Mouse (Mus musculus): ENCODE results near the gene Tln1. TPM values are rescaled to one million over a fixed set of nuclear protein-coding genes. Genes with fewer than 3 reads are reported as not detected.
"Not testable (repeated sequence)": the region's sequence is repeated elsewhere in the genome, so short reads cannot be mapped to it uniquely, and the experiment has no call there.

Gene Tln1
- total RNA-seq, 2 experiments from 2014 or later, result 138 to 167 TPM

DNA sequence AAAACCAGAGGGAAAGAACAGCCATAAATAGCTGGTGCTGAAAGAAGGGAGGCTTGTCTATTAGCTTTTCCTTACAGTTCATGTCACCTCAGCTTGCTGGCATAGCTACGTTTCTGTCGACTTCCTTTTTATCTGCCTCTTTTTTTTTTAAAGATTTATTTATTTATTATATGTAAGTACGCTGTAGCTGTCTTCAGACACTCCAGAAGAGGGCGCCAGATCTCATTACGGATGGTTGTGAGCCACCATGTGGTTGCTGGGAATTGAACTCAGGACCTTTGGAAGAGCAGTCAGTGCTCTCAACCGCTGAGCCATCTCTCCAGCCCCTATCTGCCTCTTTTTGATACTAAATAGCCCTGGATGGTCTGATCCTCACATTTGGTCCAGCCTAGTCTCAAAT lies 10.6 kb downstream of the Tln1 start:
- not testable (repeated sequence) for ATAC-seq (replicated peaks; ENCODE audit: poor library complexity)

DNA sequence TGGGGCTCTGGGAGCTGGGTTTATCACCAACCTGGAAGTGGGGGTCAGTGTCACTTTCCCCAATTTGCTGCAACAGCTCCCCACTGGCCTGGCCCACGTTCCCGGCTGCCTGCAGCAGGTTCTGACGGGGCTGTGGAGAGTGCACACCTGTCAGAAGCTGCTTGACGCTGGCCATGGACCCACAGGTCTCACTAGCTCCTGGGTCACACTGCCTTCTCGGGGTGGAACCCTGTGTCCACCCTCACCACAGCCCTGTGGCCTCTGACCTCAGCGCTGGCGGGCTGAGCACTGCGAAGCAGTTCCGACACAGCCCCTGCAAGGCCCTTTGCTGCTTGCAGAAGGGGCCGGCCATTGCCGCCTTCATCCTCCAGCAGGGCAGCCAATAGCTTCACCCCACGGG lies 13.4 kb downstream of the Tln1 start:
- ATAC-seq (replicated peaks; ENCODE audit: poor library complexity), result no peak

- ATAC-seq (replicated peaks; ENCODE audit: poor library complexity), result no peak
These were observed 15.3 kb downstream of the Tln1 start for GRCm38 (mm10) chr4:43547160-43547559.

DNA sequence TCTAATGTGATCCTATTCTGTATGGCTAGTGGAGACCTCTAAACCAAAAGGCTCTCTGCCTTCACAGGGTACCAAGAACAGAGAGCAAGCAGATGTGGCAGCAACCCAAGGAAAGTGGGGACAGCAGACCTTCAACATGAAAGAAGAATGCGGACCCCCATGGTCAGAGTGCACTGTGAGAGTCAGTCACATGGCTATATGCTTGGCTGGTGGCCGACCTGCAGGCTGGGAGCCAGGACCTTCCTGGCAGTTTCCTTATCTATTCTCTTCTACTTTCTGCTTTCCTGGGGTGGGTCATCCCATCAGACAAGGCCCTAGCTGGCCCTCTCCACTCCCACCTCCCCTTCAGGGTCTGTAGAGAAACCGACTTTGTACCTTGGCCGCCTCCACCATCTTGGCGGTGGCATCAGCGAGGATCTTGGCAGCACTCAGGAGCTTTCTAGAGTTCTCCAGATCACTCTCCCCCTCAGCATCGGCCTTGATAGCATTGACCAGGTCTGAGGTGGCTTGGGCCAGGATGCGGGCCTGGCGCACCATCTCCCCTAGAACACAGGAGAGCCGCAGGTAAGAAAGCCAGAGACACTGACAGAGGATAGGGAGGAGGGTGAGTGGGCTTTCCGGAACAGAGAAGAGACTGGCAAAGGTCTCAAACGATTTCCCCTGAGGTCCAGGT lies 16.0 kb downstream of the Tln1 start:
- ATAC-seq (replicated peaks; ENCODE audit: poor library complexity), result no peak

DNA sequence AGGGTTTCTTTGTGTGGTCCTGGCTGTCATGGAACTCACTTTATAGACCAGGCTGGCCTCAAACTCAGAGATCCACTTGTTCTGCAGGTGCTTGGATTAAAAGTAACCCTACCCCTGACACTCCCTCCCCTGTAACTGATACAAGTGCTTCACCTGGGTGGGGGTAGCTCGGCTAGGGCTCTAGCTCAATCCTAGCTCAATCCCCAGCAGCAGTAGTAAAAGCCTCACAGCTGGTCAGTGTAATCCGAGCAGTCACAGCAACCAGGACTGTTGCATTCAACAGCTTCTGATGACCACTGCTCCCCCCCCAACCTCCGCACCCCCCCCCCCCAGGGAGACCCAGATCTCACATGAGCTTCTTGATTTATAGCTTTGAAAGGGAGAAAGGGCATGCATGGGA lies 20.4 kb downstream of the Tln1 start:
- no peak for ATAC-seq (replicated peaks; ENCODE audit: poor library complexity)

DNA sequence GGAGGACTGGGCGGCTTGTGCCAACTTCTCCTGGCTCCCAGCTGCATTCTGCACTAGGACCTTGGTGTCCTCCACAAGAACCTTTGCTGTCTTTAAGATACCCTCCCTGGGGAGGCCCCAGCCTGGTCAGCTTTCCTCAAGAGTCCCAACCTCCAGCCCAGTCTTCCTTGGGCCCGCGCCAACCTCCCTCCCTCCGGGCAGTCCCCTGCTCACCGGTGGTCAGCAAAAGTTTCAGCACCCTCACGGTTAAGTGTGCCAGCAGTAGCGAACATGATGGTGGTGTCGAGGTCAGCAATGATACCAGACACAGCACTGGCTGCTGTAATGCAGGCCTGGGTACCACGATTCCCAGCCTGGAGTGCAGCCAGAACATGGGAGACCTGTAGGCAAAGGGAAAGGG lies 26.5 kb downstream of the Tln1 start:
- no peak for ATAC-seq (replicated peaks; ENCODE audit: poor library complexity)

- no peak for ATAC-seq (replicated peaks; ENCODE audit: poor library complexity)
These were observed 26.9 kb downstream of the Tln1 start for GRCm38 (mm10) chr4:43535628-43536027.

- ATAC-seq (replicated peaks; ENCODE audit: poor library complexity), result no peak
These were observed 29.2 kb downstream of the Tln1 start for GRCm38 (mm10) chr4:43533270-43533669.

DNA sequence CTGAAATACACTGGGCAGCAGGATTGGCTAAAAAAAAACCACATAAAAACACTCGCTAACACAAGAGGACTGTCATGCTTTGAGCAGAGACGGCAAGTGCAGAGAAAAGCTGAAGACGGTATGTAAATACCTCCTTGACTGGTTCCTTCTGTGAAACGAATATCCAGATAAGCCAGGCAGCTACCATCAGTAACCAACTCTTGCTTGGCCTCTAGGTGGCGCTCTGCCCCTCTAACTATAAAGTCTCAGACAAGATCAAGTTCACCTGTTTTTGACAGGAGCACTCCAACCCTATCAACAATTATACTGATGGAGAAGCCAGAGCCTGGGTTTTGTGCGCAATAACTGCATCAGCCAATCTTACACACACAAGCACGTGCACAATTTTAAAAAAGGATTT lies 31.9 kb downstream of the Tln1 start:
- peak; percentile 86 for ATAC-seq (replicated peaks; ENCODE audit: poor library complexity)

GRCm38 (mm10) chr4:43530081-43530501 lies 32.4 kb downstream of the Tln1 start:
- no peak for ATAC-seq (replicated peaks; ENCODE audit: poor library complexity)

DNA sequence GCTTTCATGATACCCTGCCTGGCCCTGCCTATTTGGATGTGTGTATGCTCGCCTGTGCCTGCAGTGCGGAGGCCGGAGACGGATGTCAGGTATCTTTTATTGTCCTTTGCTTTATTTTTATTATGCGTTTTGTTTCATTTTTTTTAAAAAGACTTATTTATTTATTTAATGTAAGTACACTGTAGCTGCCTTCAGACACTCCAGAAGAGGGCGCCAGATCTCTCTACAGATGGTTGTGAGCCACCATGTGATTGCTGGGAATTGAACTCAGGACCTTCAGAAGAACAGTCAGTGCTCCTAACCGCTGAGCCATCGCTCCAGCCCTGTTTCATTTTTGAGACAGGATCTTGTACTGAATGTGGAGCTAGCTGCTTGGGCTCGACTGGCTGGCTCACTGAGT lies 34.0 kb downstream of the Tln1 start:
- ATAC-seq (replicated peaks; ENCODE audit: poor library complexity), result no peak

- 0 out of 2 replicates have a peak, but pooled peaks have one; percentile 24 for ATAC-seq (replicated peaks; ENCODE audit: poor library complexity)
These were observed 34.6 kb downstream of the Tln1 start for GRCm38 (mm10) chr4:43527880-43528279.

GRCm38 (mm10) chr4:43519956-43520355 lies 42.5 kb downstream of the Tln1 start:
- peak; percentile 62 for ATAC-seq (replicated peaks; ENCODE audit: poor library complexity)

- no peak for ATAC-seq (replicated peaks; ENCODE audit: poor library complexity)
These were observed 42.9 kb downstream of the Tln1 start for GRCm38 (mm10) chr4:43519551-43519950.

DNA sequence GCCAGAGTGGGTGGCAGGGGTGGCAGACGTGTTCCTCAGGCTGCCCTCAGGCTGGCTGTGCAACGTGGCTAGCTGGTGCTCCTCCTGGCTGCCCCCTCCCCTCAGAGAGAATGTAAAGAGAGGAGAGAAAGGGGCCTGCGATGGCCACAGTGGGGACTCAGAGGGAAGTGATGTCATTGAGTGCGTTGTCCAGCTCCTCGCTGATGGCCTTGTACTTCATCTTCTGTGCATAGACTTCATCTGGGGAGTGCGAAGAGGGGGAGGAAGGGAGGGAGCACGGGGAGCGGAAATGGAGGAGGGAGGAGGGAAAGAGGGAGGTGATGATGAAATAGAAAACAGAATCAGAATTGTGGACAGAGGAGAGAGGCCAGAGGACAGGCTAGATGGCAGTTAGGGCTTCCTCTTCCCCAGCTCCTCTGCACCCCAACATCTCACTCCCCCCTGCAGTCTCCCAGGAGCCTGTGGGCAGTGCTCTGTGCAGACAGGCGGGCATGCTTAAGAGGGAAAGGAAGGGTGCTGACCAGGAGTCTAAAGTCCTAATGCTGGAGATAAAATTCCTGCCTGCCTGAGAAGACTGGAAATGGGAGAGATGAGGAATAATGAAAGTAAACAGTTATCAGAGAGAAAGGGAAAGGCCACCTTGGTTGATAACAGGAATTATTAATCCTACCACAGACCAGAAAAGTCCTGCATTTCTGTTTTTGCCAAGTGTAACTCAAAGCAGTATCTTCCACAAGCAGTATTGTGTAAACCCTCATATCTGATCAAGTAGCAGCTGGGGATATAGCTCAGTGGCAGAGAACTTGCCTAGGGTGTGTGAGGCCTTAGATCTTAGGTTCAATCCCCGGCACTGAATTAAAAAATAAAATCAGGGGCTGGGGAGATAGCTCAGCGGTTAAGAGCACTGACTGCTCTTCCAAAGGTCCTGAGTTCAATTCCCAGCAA lies 46.5 kb downstream of the Tln1 start:
- ATAC-seq (replicated peaks; ENCODE audit: poor library complexity), result peak; percentile 51

GRCm38 (mm10) chr4:43513791-43514190 lies 48.7 kb downstream of the Tln1 start:
- no peak for ATAC-seq (replicated peaks; ENCODE audit: poor library complexity)

- ATAC-seq (replicated peaks; ENCODE audit: poor library complexity), result no peak
These were observed 49.2 kb downstream of the Tln1 start for GRCm38 (mm10) chr4:43513300-43513699.

- ATAC-seq (replicated peaks; ENCODE audit: poor library complexity), result no peak
These were observed 49.8 kb downstream of the Tln1 start for GRCm38 (mm10) chr4:43512653-43513052.

DNA sequence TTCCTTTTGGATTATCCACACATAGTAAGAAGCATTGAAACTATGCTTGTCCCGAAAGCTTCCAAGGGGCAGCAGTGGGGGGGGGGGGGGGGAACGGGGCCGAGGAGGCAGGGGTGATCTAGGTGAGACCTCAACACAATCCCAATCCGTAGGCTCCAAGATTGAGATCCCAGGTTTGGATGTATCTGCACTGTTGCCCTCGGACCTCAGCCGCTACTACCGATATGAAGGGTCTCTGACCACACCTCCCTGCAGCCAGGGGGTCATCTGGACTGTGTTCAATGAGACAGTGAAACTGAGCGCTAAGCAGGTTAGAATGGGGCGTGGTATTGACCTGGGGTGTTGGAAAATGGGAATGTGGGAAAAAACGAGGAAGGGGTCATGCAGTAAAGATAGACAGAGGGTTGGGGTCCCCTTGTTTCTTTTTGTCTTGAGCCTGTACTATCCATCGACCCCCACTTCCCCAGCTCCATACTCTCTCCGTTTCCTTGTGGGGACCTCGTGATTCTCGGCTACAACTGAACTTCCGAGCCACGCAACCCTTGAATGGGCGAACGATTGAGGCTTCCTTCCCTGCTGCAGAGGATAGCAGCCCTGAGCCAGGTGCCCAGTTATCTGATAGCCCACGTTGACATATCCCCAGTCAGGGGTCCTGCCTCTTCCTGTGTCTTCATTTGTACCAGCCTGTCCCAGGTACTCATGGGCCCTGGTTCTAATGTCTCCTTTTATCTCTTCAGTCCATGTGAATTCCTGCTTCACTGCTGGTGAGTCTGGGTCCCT lies 50.6 kb downstream of the Tln1 start:
- no peak for ATAC-seq (replicated peaks; ENCODE audit: poor library complexity)

- peak; percentile 12 for ATAC-seq (replicated peaks; ENCODE audit: poor library complexity)
These were observed 53.4 kb downstream of the Tln1 start for GRCm38 (mm10) chr4:43509109-43509508.

DNA sequence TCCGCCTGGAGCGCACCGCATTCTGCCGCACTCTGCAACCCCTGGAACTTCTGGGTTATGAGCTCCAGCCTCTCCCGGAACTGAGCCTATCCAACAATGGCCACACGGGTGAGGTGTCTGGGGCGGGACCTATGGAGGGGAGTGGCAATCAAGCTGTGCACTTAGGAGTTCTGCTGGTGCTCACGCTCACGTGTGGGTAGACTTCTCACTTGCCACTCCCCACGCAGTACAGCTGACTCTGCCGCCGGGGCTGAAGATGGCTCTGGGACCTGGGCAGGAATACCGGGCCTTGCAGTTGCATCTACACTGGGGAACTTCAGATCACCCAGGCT lies 53.9 kb downstream of the Tln1 start:
- ATAC-seq (replicated peaks; ENCODE audit: poor library complexity), result peak; percentile 94

Measured in megakaryocyte progenitor cell, adult 5-6 weeks (primary cell).